Mouse (Mus musculus) lung, embryonic 14.5 days (tissue): ENCODE measurements around the gene Sowaha. TPM values are rescaled to one million over a fixed set of nuclear protein-coding genes. Genes with fewer than 3 reads are reported as not detected.

Experiments
- ATAC-seq: fragments of 200-750 bp; cut with Nextera tagmentation; 2 replicates; pipeline ENCODE4 v1.8.0; 2017; ENCODE audit warnings: mild to moderate bottlenecking, moderate TSS enrichment, moderate library complexity; ENCODE audit not compliant: insufficient read depth
- DNase-seq: peaks from one replicate; pipeline ENCODE4 v3.0.0-alpha.2; 2015
- H3K27ac ChIP-seq: fragments of 300-500 bp; sonication (generic); 2 replicates; pipeline ENCODE4 v1.5.1; 2014; ENCODE audit warnings: low read depth, mild to moderate bottlenecking, moderate library complexity
- H3K27me3 ChIP-seq: fragments of 300-500 bp; sonication (generic); 2 replicates; pipeline ENCODE4 v1.6.1; 2014; ENCODE audit warnings: low read length, control low read depth; ENCODE audit not compliant: insufficient read depth
- H3K36me3 ChIP-seq: fragments of 300-500 bp; sonication (generic); 2 replicates; pipeline ENCODE4 v1.6.1; 2014; ENCODE audit warnings: control low read depth; ENCODE audit not compliant: insufficient read depth
- H3K4me1 ChIP-seq: fragments of 300-500 bp; sonication (generic); 2 replicates; pipeline ENCODE4 v1.6.1; 2014; ENCODE audit warnings: antibody characterized with exemption, control low read depth; ENCODE audit not compliant: insufficient read depth
- H3K4me2 ChIP-seq: fragments of 300-500 bp; sonication (generic); 2 replicates; pipeline ENCODE4 v1.6.1; 2014; ENCODE audit warnings: mild to moderate bottlenecking
- H3K4me3 ChIP-seq: fragments of 300-500 bp; sonication (generic); 2 replicates; pipeline ENCODE4 v1.5.1; 2014; ENCODE audit warnings: low read depth, low read length
- H3K9ac ChIP-seq: fragments of 300-500 bp; sonication (generic); 2 replicates; pipeline ENCODE4 v1.6.1; 2014
- H3K9me3 ChIP-seq: fragments of 300-500 bp; sonication (generic); 2 replicates; pipeline ENCODE4 v1.6.1; 2016; ENCODE audit warnings: low read depth, low read length, control low read depth
- CTCF ChIP-seq: IDR thresholded peaks from 2 replicates; pipeline ENCODE4 v1.5.1; 2016; ENCODE audit warnings: antibody characterized with exemption, low read depth
- WGBS: fragments of 180-500 bp; shearing (Covaris S2); extraction: QIAGEN DNeasy Blood & Tissue Kit; methylation state at CpG from one replicate; pipeline ENCODE4 v1.1.7; 2014; 5-methylcytosine and 5-hydroxymethylcytosine counted together
- polyA plus RNA-seq: library from polyadenylated mRNA; unstranded; fragments of >200 nt; fragmentation: Nextera tagmentation; extraction: Ambion mirVana; gene quantifications from 2 replicates; pipeline ENCODE4 v1.2.1, GENCODE M21; 2014

The Sowaha gene
- polyA plus RNA-seq, 1 experiment from 2014 or later, result 0.17 TPM

DNA sequence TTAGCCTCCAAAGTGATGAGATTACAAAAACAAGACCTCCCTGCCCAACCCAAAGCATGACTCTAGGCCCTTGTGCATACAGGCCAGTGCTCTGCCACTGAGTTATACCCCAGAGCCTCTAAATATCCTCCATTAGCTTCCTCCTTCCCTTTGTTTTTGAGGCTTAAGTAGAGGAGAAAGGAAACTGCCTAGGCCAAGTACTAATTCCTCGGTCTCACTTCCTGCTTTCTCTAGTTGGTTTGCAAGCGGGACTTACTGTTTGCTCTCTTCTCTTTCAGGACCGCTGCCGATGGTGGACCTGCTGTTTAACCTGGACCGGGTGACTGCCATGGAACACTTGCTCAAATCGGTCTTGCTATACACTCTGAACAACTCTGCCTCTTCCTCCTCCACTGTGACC, 43.7 kb downstream of the Sowaha start:
- ATAC-seq (no peak), DNase-seq (no peak)
- 80% methylated on average over 6 of the region's 6 CpGs for WGBS
- Histone ChIP-seq H3K9ac (no peak overlapping the region), H3K36me3 (no peaks in the 10 kb centered on the region), H3K4me2 (no peak overlapping the region), H3K27me3 (no peaks in the 10 kb centered on the region), H3K4me3 (no peak overlapping the region), H3K4me1 (no peaks in the 10 kb centered on the region), H3K9me3 (no peaks in the 10 kb centered on the region), H3K27ac (no peak overlapping the region)
- no peak for TF ChIP-seq CTCF

DNA sequence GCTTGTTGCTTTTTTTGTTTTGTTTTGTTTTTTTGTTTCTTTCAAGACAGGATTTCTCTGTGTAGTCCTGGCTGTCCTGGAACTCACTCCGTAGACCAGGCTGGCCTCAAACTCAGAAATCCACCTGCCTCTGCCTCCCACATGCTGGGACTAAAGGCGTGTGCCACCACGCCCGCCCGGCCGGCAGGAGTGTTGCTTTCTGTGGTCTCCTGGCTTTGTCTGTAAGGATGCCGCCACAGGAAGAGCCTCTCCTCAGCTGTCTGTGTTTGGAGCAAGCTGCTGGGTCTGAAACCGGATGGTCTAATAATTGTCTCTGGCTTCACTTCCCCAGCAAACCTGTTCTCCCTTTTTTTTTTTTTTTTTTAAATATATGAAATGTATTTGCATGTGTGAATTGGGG, 44.6 kb downstream of the Sowaha start:
- H3K9ac ChIP-seq, result no peak overlapping the region
- no peak for ATAC-seq
- H3K27ac ChIP-seq, result no peak overlapping the region
- H3K9me3 ChIP-seq, result no peaks in the 10 kb centered on the region
- no peak for TF ChIP-seq CTCF
- H3K27me3 ChIP-seq, result no peaks in the 10 kb centered on the region
- H3K4me1 ChIP-seq, result no peaks in the 10 kb centered on the region
- no peaks in the 10 kb centered on the region for H3K36me3 ChIP-seq
- H3K4me2 ChIP-seq, result no peak overlapping the region
- no peak overlapping the region for H3K4me3 ChIP-seq
- WGBS, result 78% methylated on average over 8 of the region's 8 CpGs
- DNase-seq, result no peak

DNA sequence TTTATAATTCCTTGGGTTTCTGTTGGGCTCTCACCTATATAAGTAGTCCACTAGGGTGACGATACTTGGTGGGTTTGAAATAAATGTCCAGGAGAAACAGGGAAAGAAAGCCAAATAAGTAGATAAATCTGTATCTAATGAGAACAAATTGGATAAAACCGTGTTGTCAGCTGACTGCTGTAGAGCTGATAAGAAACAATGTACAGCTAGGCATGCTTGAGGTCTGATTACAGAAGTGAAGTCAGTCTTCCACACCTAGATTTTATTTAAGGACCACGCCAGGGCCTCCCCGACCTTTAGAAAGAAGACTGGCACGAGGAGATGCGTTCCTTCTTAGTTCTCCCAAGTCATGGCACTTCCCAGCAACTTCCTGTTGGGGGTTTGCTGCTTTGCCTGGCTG, 47.0 kb downstream of the Sowaha start:
- no peak overlapping the region for H3K4me3 ChIP-seq
- H3K4me2 ChIP-seq, result no peak overlapping the region
- 41% methylated on average over 6 of the region's 6 CpGs for WGBS
- DNase-seq (no peak), ATAC-seq (no peak)
- H3K36me3 ChIP-seq, result peaks cover 9% of the 10 kb centered on the region
- H3K9ac ChIP-seq, result no peak overlapping the region
- no peak overlapping the region for H3K27ac ChIP-seq
- H3K27me3 ChIP-seq, result no peaks in the 10 kb centered on the region
- peaks cover 7% of the 10 kb centered on the region for H3K4me1 ChIP-seq
- no peak for TF ChIP-seq CTCF
- H3K9me3 ChIP-seq, result no peaks in the 10 kb centered on the region

DNA sequence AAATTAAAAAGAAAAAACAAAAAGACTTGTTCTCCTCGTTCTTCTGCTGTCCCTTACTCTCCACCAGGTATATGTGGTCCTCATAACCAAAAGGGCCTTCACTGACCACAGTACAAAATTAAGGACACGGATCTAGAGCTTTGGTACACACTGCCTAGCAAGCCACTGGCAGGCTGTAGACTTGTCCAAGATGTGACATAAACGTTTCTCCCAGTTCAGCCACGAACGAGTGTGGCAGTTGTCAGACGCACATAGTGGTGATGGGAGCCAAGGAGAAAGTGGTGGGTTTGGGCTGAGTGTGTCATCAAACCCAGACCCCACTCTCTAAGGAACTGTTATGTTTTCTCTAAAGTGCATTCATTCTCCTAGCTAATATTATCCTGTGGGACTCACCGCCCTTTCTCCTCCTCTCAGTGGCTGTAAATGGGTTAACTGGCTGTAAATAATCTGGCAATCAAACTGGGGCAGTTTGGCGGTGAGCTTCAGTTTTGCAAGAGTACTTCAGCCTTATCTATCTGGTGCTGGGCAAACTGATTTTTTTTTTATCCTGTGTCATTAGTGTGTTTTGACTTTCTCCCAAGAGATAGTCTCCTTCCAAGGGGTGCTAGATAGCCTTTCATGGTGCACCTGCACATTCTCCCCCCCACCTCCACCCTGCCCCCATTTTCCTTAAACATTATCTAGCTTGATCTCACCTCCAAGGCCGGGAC, 48.6 kb downstream of the Sowaha start:
- 11% methylated on average over 9 of the region's 9 CpGs for WGBS
- peak overlapping the region; percentile 91 for H3K4me2 ChIP-seq
- DNase-seq, result no peak

DNA sequence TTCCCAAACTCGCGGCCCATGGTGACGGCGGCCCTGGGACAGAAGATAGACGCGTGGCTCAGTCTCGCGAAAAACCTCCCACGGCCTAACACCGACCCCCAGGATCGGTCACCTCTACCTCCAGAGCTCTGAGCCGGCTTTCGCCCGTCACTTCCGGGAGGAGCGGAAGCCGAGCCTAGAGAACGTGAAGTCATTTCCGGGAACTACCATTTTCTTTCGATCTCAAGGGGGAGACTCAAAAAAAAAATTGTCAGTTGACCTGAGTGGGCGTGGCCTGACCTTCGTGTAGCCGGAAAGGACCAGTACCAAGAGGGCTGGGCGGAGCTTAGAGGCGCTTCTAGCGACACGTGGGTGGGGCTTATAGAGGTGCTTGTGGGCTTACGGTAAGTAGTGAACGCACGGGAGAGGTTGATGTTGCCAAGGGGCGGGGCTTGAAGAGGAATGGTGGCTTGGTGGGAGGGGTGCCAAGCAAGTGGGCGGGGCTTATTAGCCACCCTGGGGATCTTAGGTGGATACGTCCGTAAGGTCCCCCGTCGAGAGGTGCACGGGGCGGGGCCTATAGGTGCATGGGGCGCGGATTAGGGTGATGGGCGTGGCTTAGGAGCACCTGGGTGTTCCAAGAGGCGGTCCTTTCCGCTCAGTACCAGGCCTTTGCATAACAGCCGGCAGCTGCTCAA, 49.3 kb downstream of the Sowaha start, which contains the start of the genes Uqcrq and Gdf9:
Gene Uqcrq (minus strand): TSS at position 162 of the 677 bp plus-strand sequence.
Gene Gdf9 (plus strand): TSS at position 354 of the 677 bp plus-strand sequence.
- H3K4me2 ChIP-seq, result peak within 1 kb of the TSS; percentile 91
- H3K27me3 ChIP-seq, result no peaks in the 10 kb centered on the region
- peaks cover 11% of the 10 kb centered on the region for H3K36me3 ChIP-seq
- H3K9ac ChIP-seq, result peak within 1 kb of the TSS; percentile 89
- H3K27ac ChIP-seq, result peak within 1 kb of the TSS; percentile 72
- DNase-seq (peak; percentile 100), ATAC-seq (peak; percentile 92)
- peak within 1 kb of the TSS; percentile 94 for H3K4me3 ChIP-seq
- TF ChIP-seq CTCF, result no peak
- 1% methylated on average over 44 of the region's 44 CpGs for WGBS
- peaks cover 7% of the 10 kb centered on the region for H3K4me1 ChIP-seq
- no peaks in the 10 kb centered on the region for H3K9me3 ChIP-seq

More for the DNA sequence above, 48.6 kb downstream of the Sowaha start:
- peak overlapping the region; percentile 37 for H3K27ac ChIP-seq
- H3K36me3 ChIP-seq, result peaks cover 11% of the 10 kb centered on the region
- H3K9me3 ChIP-seq, result no peaks in the 10 kb centered on the region
- TF ChIP-seq CTCF, result no peak
- peak overlapping the region; percentile 40 for H3K9ac ChIP-seq
- H3K27me3 ChIP-seq, result no peaks in the 10 kb centered on the region
- peak; percentile 63 for ATAC-seq
- peaks cover 7% of the 10 kb centered on the region for H3K4me1 ChIP-seq
- peak overlapping the region; percentile 94 for H3K4me3 ChIP-seq

DNA sequence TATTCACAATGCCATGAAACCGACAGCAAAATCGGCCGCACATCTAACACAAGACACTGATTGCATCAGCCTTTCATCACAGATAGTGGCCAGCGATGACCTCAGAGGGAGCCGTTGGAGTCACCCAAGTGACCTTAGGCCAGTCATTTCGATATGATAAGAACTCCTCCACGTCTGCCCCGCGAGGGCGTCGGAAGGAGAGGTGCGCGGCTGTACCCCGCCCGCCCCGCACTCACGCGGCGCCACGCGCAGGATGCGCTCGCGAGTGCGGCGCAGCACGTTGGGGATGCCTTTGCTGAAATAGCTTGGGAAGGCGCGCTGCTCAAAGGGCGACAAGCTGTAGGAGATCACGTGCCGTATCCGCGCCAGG, 49.8 kb downstream of the Sowaha start:
- peak overlapping the region; percentile 72; the same call in 1 of the 2 replicates for H3K27ac ChIP-seq
- no peaks in the 10 kb centered on the region for H3K9me3 ChIP-seq
- H3K4me1 ChIP-seq, result peaks cover 7% of the 10 kb centered on the region
- peak overlapping the region; percentile 89 for H3K9ac ChIP-seq
- DNase-seq, result no peak
- ATAC-seq, result peak; percentile 43
- peaks cover 11% of the 10 kb centered on the region for H3K36me3 ChIP-seq
- under 1% methylated on average over 34 of the region's 34 CpGs for WGBS
- TF ChIP-seq CTCF, result no peak
- no peaks in the 10 kb centered on the region for H3K27me3 ChIP-seq
- H3K4me3 ChIP-seq, result peak overlapping the region; percentile 94
- peak overlapping the region; percentile 91 for H3K4me2 ChIP-seq

DNA sequence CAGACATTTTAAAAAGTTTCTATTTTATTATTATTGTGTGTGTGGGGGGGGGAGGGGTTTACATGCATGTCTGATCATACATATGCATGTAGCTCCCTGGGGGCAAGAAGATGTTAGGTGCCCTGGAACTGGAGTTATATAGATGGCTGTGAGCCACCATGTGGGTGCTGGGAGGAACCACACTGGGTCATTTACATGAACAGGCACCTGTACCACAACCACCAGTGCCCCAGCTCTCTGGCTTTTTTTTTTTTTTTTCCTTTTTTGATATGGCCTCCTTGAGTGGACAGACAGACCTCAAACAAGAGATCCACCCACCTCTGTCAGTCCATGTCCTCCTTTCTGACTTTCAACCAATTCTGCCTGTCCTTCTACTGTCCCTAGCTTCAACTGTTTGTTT, 50.9 kb downstream of the Sowaha start:
- no peak for TF ChIP-seq CTCF
- Histone ChIP-seq H3K4me3 (0 out of 2 replicates have a peak overlapping the region, but pooled peaks have one; percentile 94), H3K27ac (no peak overlapping the region), H3K4me2 (peak overlapping the region; percentile 91), H3K9ac (no peak overlapping the region), H3K36me3 (peaks cover 11% of the 10 kb centered on the region), H3K27me3 (no peaks in the 10 kb centered on the region), H3K9me3 (no peaks in the 10 kb centered on the region), H3K4me1 (peaks cover 7% of the 10 kb centered on the region)
- ATAC-seq, result no peak
- DNase-seq, result no peak
